Mouse (Mus musculus) hindbrain, embryonic 10.5 days (tissue): ENCODE measurements around the gene Ndc1. TPM values are rescaled to one million over a fixed set of nuclear protein-coding genes. Genes with fewer than 3 reads are reported as not detected.

ENCODE experiments used
- DNase-seq: peaks from one replicate; pipeline ENCODE4 v3.0.0-alpha.2; 2017; ENCODE audit warnings: low spot score
- H3K27ac ChIP-seq: fragments of 300-500 bp; sonication (generic); 2 replicates; pipeline ENCODE4 v1.5.1; 2016; ENCODE audit warnings: mild to moderate bottlenecking, moderate library complexity
- H3K27me3 ChIP-seq: fragments of 300-500 bp; sonication (generic); 2 replicates; pipeline ENCODE4 v1.6.1; 2016; ENCODE audit warnings: mild to moderate bottlenecking; ENCODE audit not compliant: poor library complexity, insufficient read depth, severe bottlenecking
- H3K36me3 ChIP-seq: fragments of 300-500 bp; sonication (generic); 2 replicates; pipeline ENCODE4 v1.6.1; 2016; ENCODE audit warnings: mild to moderate bottlenecking, moderate library complexity
- H3K4me1 ChIP-seq: fragments of 300-500 bp; sonication (generic); replicated peaks from 2 replicates; pipeline ENCODE4 v1.6.1; 2016; ENCODE audit warnings: mild to moderate bottlenecking
- H3K4me3 ChIP-seq: fragments of 300-500 bp; sonication (generic); 2 replicates; pipeline ENCODE4 v1.5.1; 2016; ENCODE audit warnings: mild to moderate bottlenecking, moderate library complexity
- H3K9me3 ChIP-seq: fragments of 300-500 bp; sonication (generic); 2 replicates; pipeline ENCODE4 v1.6.1; 2016; ENCODE audit warnings: mild to moderate bottlenecking, moderate library complexity
- WGBS: fragments of 180-500 bp; shearing (Covaris S2); methylation state at CpG from one replicate; pipeline ENCODE4 v1.1.7; 2016; 5-methylcytosine and 5-hydroxymethylcytosine counted together
- polyA plus RNA-seq: library from polyadenylated mRNA; unstranded; fragments of >200 nt; fragmentation: Nextera tagmentation; extraction: Ambion mirVana; gene quantifications from 2 replicates; pipeline ENCODE4 v1.2.1, GENCODE M21; 2016

Ndc1 gene
- 35.1 and 48.3 TPM in 2 replicates for polyA plus RNA-seq

- Histone ChIP-seq H3K27me3 (no peaks in the 10 kb centered on the region), H3K27ac (peak within 1 kb of the TSS; percentile 100), H3K9me3 (no peaks in the 10 kb centered on the region), H3K4me1 (peaks cover 13% of the 10 kb centered on the region), H3K36me3 (peaks cover 31% of the 10 kb centered on the region), H3K4me3 (peak within 1 kb of the TSS; percentile 90)
- peak; percentile 93 for DNase-seq
- under 1% methylated on average over 51 of the region's 51 CpGs for WGBS
These were observed at the start of gene Ndc1 for GRCm38 (mm10) chr4:107367567-107368314. Gene Ndc1 (plus strand): TSS chr4:107367784.

- DNase-seq = no peak
- H3K27me3 ChIP-seq = no peaks in the 10 kb centered on the region
- H3K27ac ChIP-seq = no peak overlapping the region
- H3K9me3 ChIP-seq = no peaks in the 10 kb centered on the region
- H3K4me3 ChIP-seq = no peak overlapping the region
- peaks cover 65% of the 10 kb centered on the region for H3K36me3 ChIP-seq
- peaks cover 13% of the 10 kb centered on the region for H3K4me1 ChIP-seq
- 77% methylated on average over 8 of the region's 8 CpGs for WGBS
These were observed 48.9 kb upstream of the Ndc1 start for GRCm38 (mm10) chr4:107318646-107319045.

GRCm38 (mm10) chr4:107321041-107321440, 46.5 kb upstream of the Ndc1 start:
- no peaks in the 10 kb centered on the region for H3K4me1 ChIP-seq
- DNase-seq = no peak
- H3K36me3 ChIP-seq = peaks cover 76% of the 10 kb centered on the region
- H3K4me3 ChIP-seq = no peak overlapping the region
- no peaks in the 10 kb centered on the region for H3K9me3 ChIP-seq
- WGBS = 80% methylated on average over 2 of the region's 2 CpGs
- no peaks in the 10 kb centered on the region for H3K27me3 ChIP-seq
- H3K27ac ChIP-seq = no peak overlapping the region

GRCm38 (mm10) chr4:107323113-107323512, 44.5 kb upstream of the Ndc1 start:
- 92% methylated on average over 2 of the region's 2 CpGs for WGBS
- Histone ChIP-seq H3K36me3 (peaks cover 75% of the 10 kb centered on the region), H3K27me3 (no peaks in the 10 kb centered on the region), H3K27ac (no peak overlapping the region), H3K4me1 (no peaks in the 10 kb centered on the region), H3K9me3 (no peaks in the 10 kb centered on the region), H3K4me3 (no peak overlapping the region)
- DNase-seq = no peak

GRCm38 (mm10) chr4:107328530-107328929, 39.1 kb upstream of the Ndc1 start:
- Histone ChIP-seq H3K27me3 (no peaks in the 10 kb centered on the region), H3K9me3 (no peaks in the 10 kb centered on the region), H3K4me1 (no peaks in the 10 kb centered on the region), H3K27ac (no peak overlapping the region), H3K36me3 (peaks cover 37% of the 10 kb centered on the region), H3K4me3 (no peak overlapping the region)
- 94% methylated on average over 8 of the region's 8 CpGs for WGBS
- no peak for DNase-seq

GRCm38 (mm10) chr4:107333514-107333913, 34.1 kb upstream of the Ndc1 start:
- H3K36me3 ChIP-seq = peaks cover 15% of the 10 kb centered on the region; the same call in 1 of the 2 replicates
- DNase-seq = no peak
- H3K4me3 ChIP-seq = no peak overlapping the region
- H3K4me1 ChIP-seq = no peaks in the 10 kb centered on the region
- WGBS = 88% methylated on average over 4 of the region's 4 CpGs
- H3K9me3 ChIP-seq = no peaks in the 10 kb centered on the region
- no peak overlapping the region for H3K27ac ChIP-seq
- H3K27me3 ChIP-seq = no peaks in the 10 kb centered on the region

GRCm38 (mm10) chr4:107336356-107336755, 31.2 kb upstream of the Ndc1 start:
- no peak overlapping the region for H3K4me3 ChIP-seq
- no peaks in the 10 kb centered on the region for H3K27me3 ChIP-seq
- no peak overlapping the region for H3K27ac ChIP-seq
- H3K9me3 ChIP-seq = no peaks in the 10 kb centered on the region
- 0 out of 2 replicates have a peak, but pooled peaks cover 4% of the 10 kb centered on the region for H3K4me1 ChIP-seq
- WGBS = 85% methylated on average over 8 of the region's 8 CpGs
- H3K36me3 ChIP-seq = 0 out of 2 replicates have a peak, but pooled peaks cover 7% of the 10 kb centered on the region
- DNase-seq = no peak

- no peak for DNase-seq
- H3K9me3 ChIP-seq = no peaks in the 10 kb centered on the region
These were observed 30.1 kb upstream of the Ndc1 start for GRCm38 (mm10) chr4:107337455-107337854.

GRCm38 (mm10) chr4:107341354-107341753, 26.2 kb upstream of the Ndc1 start:
- 57% methylated on average over 5 of the region's 5 CpGs for WGBS
- no peak for DNase-seq
- H3K4me3 ChIP-seq = no peak overlapping the region
- no peaks in the 10 kb centered on the region for H3K27me3 ChIP-seq
- H3K9me3 ChIP-seq = no peaks in the 10 kb centered on the region
- H3K4me1 ChIP-seq = 0 out of 2 replicates have a peak, but pooled peaks cover 5% of the 10 kb centered on the region
- 0 out of 2 replicates have a peak, but pooled peaks cover 15% of the 10 kb centered on the region for H3K36me3 ChIP-seq
- H3K27ac ChIP-seq = no peak overlapping the region

More at GRCm38 (mm10) chr4:107337455-107337854, 30.1 kb upstream of the Ndc1 start:
- Histone ChIP-seq H3K4me3 (no peak overlapping the region), H3K27ac (no peak overlapping the region), H3K27me3 (no peaks in the 10 kb centered on the region), H3K4me1 (0 out of 2 replicates have a peak, but pooled peaks cover 5% of the 10 kb centered on the region), H3K36me3 (0 out of 2 replicates have a peak, but pooled peaks cover 7% of the 10 kb centered on the region)
- 88% methylated on average over 5 of the region's 5 CpGs for WGBS

GRCm38 (mm10) chr4:107344612-107345011, 23.0 kb upstream of the Ndc1 start:
- Histone ChIP-seq H3K4me3 (no peak overlapping the region), H3K9me3 (no peaks in the 10 kb centered on the region), H3K36me3 (0 out of 2 replicates have a peak, but pooled peaks cover 16% of the 10 kb centered on the region), H3K4me1 (peaks cover 12% of the 10 kb centered on the region; the same call in 1 of the 2 replicates), H3K27ac (no peak overlapping the region), H3K27me3 (no peaks in the 10 kb centered on the region)
- 83% methylated on average over 7 of the region's 7 CpGs for WGBS
- DNase-seq = no peak

GRCm38 (mm10) chr4:107347221-107347620, 20.4 kb upstream of the Ndc1 start:
- Histone ChIP-seq H3K9me3 (no peaks in the 10 kb centered on the region), H3K4me3 (no peak overlapping the region), H3K4me1 (peaks cover 8% of the 10 kb centered on the region; the same call in 1 of the 2 replicates), H3K27me3 (no peaks in the 10 kb centered on the region), H3K27ac (no peak overlapping the region), H3K36me3 (peaks cover 24% of the 10 kb centered on the region; the same call in 1 of the 2 replicates)
- no peak for DNase-seq
- 75% methylated on average over 6 of the region's 6 CpGs for WGBS

- H3K4me1 ChIP-seq = peaks cover 8% of the 10 kb centered on the region; the same call in 1 of the 2 replicates
- no peak for DNase-seq
- no peak overlapping the region for H3K4me3 ChIP-seq
- H3K27ac ChIP-seq = 0 out of 2 replicates have a peak overlapping the region, but pooled peaks have one; percentile 0
- WGBS = 78% methylated on average over 20 of the region's 20 CpGs
- H3K36me3 ChIP-seq = peaks cover 24% of the 10 kb centered on the region; the same call in 1 of the 2 replicates
- H3K9me3 ChIP-seq = no peaks in the 10 kb centered on the region
- H3K27me3 ChIP-seq = no peaks in the 10 kb centered on the region
These were observed 18.9 kb upstream of the Ndc1 start for GRCm38 (mm10) chr4:107348529-107349310.
